Mouse (Mus musculus) gastrocnemius, adult 18-20 months (tissue): Measurements from ENCODE around the gene 9630041A04Rik. TPM values are rescaled to one million over a fixed set of nuclear protein-coding genes. Genes with fewer than 3 reads are reported as not detected.

Experiments
- DNase-seq: peaks from one replicate; pipeline ENCODE4 v3.0.0; 2021; ENCODE audit warnings: low spot score
- long read RNA-seq, 2 experiments: library from polyadenylated mRNA; stranded (forward); transcript quantifications; one replicate each; pipeline ENCODE4 v2.0.0; 2021
- total RNA-seq, 2 experiments: library from RNA; stranded (reverse); gene quantifications; 2 replicates each; pipeline ENCODE4 v1.2.3; 2021

Gene 9630041A04Rik
- not detected for total RNA-seq
- long read RNA-seq, experiment 1 = 0 reads
- long read RNA-seq, experiment 2 = 0 reads

DNA sequence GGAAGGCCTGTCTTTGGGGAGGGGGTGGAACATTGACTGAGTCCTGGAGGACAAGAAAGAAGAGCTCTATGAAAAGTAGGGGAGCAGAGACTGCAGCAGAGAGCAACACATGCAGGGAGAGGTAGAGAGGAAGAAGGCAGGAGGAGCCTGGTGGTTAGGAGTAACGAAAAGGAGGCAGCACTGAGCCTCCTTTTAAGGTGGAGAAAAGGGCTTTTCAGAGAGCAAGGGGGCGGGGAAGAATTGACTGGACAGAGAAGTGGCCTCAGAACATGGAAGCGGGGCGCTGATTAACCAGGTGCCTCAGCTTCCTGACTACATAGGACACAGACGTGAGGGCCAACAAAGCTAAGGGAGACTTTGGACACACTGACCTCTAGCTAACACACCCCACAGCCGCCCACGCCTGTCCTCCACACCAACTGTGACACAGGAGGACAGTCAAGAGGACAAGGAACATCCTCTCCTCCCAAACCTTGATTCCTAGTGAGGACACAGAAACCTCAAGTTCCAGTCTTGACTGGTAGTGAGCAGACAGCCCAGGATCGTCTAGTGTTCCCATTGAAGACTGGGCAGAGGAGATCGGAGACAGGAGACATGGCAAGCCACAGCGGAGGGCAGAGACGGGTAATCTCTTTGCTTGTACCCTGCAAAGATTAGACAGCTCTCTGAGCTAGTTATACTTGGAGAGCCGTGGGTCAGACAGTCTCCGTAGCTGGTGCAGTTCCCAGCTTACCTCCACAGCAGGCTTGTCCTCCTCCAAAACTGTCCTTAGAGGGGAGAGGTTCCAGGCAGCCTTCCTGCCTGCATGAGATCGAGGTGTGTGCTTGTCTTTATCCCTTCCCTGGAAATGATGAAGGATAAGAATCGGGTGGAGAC lies at the start of gene 9630041A04Rik:
Gene 9630041A04Rik, plus strand, starts transcription at position 246 of the 876 bp plus-strand sequence.
- no peak for DNase-seq

DNA sequence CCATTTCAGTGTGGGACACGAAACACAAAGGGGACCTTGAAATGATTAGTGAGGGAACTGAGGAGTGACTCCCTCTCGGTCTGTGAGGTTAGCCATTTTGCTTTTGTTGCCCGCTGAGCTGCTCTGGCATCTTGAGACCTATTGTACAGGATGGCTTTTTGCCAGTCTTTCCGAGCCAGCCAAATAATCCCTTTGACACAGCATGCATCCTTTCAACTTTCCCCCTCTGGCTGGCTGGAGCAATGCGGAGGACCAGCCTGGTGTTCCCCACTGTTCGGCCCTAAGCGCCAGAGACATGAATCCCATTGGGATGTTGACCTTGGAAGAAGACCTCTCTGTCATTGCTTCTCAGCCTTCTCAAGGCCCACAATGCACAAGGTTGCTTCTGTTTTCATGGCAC lies 37.7 kb upstream of the 9630041A04Rik start:
- no peak for DNase-seq

DNA sequence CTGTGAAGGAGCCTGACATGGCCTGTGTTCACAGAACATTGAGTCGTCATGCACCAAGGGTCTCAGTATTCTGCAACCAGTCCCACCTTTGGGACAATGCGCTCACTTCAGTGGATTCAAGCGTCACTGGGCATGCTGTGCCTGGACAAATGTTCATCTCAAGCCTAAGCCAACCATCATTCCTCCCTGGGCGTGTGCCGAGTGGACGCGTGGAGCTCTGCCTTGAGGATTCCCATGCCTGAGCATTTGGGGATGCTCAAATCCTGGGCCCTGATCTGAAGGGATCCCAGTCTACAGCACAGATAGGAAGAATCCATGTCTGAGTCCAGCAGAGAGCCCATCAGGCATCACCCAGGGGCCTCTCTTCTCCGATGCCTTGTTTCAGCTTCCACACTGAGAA lies 36.0 kb upstream of the 9630041A04Rik start:
- no peak for DNase-seq

DNA sequence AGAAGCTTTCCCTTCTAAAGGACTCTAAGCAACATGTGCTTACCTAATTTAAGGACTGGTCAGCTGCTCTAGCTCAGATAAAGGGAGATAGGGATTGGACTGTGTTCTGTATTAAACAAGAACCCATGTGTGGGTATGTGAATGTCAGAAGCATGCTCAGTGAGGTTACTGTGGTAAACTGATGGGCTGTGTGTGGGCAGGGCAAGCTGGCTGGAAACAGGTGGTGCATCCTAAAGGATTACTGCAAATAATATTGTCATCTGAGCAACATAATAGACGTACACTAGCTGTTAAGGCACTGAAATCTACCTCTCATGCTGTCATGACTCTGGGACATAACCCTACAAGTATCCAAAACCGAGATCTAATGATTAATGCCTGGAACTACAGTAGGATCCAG lies 28.0 kb upstream of the 9630041A04Rik start:
- no peak for DNase-seq

DNA sequence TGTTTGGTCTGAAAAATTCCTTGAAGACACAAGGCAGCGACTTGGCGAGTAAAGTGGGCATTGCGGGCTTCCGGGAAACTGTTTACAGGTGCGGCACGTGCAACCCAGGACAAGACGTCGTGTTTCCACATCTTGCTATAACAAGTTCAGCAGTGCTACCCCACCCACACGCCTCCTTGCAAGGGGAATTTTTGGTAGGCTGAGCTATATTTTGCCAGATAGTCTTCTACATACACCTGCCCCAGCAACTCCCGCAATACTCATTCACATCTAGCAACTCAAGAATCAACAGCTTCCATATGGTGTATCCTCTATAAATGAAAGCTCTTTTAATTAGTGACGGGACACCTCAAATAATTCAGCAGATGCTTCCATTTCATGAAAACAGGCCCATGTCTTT lies 20.5 kb upstream of the 9630041A04Rik start:
- no peak for DNase-seq

DNA sequence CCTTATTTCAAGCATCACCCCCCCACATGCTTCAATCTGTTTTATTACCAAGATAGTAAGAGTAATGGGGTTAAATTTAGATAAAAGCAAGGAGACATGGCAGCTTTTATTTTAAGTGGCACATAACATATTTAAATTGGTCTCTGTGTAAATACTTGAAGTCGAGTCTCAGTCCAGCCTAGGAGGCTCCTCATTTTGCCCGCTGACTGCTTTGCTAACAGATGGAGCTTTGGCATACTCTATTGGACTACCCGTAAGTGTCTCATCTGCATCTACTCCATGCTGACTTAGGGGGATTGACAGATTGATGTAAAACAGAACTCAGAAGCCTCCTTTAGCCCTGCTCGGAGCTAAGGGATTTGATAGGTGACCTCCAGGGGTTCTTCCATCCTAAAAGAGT lies 17.7 kb upstream of the 9630041A04Rik start:
- no peak for DNase-seq

DNA sequence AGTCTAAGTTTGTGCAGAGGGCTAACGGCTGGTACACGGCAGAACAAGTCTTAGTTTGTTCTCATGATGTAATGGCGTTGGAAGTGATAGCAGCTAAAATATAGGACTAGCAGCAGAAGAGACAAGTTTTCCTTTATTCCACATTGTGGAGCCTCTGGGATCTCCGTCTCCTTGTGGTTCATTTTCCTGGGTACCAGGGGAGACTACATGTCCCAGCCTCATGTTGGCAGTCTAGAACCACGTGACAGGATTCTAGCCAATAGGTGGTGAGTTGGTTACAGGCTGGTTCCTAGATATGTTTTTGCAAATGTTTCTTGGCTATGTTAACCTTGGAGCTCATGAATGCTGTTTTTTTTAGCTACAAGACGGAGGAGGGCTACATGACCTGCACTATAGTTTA lies 15.9 kb upstream of the 9630041A04Rik start:
- DNase-seq = no peak

DNA sequence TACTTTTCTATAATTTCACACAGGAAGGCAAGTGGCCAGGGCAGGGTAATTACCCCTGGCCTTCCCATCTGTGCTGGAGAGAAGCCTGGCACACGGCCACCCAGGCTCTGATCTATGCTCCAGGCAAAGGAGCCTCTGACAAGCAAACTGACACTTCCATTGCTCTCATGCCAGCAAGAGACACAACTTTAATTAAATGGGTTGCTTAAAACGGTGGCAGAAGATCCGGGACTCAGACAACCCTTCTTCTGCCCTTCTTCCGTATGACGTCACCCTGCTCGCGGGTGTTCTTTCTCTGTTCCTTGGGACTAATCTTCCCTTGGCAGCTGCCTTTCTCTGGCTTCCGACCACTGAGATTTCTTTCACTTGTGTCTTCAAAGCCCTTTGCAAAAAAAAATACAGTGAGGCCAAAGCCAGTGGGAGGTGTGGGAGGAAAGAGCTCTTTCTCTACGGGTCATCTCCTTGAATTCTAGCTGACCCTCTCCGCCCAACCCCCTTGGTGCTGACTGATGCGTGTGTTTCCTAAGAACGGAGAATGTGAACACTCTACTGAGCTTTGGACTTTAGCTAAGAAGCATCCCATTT lies 932 bp downstream of the 9630041A04Rik start:
- peak; percentile 85 for DNase-seq

DNA sequence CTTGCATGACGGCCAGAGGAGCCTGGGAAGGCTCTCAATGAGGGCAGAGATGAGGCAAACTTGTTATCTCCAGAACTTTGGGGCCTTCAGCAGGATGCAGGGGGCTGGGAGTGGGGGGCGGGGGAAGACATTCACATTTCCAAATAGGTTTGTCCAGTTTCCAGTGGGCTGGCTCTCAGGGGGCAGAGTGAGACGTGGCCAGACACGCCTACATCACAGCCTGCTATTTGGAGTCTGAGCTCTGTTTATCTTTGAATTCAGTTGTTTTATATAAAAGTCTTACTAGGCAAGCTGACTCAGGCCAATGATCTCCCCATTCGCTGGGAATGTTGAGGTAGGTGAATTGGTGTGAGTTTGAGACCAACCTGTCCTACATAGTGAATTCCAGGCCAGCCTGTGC lies 1.5 kb downstream of the 9630041A04Rik start:
- no peak for DNase-seq

DNA sequence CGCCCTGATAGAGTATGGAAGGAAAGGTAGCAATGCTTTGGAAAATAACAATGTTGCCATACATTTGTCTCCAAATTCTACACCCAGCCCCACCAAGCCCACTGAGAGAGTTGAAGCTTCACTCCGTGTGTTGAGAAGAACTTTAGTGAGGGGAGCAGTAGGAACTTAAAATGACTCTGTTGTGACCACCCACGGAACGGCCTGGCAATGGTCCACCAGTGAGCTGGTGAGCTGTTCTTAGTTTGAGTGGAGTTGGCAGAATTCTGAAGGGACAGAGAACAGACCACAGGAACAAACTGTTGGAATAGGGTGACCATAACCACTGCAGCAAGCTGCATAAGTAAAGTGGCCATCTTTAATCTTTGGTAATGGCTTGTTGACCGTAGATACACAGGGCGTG lies 7.0 kb downstream of the 9630041A04Rik start:
- no peak for DNase-seq

DNA sequence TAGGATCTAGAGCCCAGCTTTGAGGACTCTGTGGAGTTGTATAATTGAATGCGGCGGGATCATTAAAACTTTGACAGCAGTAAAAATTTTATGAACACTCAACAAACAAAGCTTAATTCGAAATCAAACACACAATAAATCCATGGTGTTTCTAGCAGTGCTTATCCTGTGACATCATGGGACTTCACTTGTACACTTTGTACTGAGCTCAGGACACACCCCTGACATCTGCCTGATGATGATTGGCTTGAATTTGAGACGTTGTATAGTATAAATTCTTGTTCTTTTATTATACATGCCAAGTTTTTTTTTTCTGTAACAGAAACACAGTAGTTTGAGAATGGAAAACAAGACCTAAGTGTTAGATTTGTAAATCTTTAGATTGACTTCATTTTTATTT lies 8.4 kb downstream of the 9630041A04Rik start:
- no peak for DNase-seq

DNA sequence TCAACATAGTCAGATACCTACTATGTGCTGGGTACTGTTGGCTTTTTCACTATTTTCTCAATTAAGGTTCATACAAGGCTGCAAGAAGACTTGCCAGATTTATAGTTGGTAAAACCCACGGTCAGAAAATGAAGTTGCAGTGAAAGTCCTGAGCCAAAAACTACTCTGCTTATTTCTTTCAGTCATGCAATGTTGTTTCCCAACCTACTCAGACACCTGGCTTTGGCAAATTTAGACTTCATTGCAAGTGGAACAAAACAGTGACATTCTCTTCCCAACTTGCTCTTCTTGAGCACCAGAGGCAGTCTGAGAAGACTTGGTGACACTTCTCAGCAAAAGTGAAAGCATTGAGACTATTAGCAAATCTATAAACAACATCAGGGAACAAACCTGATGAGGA lies 13.7 kb downstream of the 9630041A04Rik start:
- DNase-seq = no peak

DNA sequence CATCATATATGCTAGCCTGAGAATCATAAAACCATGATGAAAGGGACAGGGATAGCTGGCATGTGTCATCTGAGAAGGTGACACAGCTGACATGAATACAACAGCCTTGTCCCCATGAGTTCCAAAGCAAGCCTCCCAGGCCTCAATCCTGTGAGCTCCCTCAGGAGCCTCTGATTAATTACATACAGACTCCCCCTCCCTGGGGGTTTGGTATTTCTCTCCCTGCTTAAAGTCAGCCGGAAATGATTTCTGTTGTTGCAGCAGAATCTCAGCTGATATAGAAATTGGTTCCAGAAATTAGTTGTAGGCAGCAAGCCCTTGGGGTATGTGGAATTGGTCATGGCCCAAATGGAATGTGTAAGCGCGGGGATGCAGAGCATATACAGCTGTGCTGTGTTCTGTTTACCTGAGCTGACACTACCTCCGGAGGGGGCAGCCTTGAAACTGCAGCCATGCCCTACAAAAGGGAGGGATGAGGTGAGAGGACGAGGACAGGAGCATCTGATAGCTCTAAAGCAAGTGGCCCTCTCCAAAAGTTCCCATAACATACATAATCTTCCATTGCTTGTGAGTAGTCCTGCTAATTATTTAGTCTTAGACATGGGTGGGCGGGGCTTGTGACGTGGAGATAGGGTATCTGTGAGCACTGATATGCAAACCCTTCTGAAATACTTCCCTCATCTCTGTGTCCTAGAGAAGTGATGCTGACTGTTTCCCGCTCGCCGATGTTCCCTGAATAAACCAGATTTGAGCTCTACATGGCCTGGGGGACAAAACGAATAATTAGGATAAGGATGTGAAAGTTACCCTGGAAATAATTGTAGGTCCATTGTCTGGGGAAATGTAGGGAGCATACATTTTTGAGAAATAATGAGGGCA lies 15.7 kb downstream of the 9630041A04Rik start:
- no peak for DNase-seq

DNA sequence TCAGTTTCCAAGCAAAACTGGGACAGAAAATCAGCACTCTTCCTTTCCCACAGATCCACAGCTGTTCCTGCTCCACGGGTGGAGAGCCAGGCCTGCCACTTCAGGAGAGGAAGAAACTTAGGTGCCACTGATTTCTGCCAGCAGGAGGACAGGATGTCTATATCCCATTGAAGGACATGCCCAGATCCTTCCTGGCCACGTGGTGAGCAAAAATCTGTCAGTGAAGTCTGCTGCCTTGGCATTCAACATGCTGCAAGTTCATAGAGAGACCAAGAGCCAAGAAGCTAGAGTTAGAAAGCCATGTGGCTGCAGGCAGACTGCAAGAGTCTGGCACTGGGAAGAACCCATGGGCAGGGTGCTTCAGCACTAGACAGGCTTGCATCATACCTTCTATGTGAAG lies 21.7 kb downstream of the 9630041A04Rik start:
- DNase-seq = no peak

DNA sequence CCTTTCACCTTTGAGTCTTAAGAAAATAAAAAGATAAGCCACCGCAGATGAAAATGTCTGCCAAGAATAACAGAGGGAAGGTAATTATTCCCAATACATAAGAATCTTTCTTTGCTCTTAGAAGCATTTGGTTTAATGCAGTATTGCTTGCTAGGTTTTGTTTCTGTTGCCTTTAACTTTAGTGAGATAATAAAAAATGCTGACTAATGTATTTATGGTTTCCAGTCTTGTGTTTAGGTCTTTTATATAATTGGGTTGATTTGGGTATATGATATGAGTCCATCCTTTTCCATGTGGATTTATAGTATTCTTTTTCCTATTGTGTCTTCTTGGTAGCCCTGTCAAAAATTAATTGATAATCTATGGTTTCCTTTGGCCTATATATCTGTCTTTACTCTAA lies 36.2 kb downstream of the 9630041A04Rik start:
- no peak for DNase-seq

DNA sequence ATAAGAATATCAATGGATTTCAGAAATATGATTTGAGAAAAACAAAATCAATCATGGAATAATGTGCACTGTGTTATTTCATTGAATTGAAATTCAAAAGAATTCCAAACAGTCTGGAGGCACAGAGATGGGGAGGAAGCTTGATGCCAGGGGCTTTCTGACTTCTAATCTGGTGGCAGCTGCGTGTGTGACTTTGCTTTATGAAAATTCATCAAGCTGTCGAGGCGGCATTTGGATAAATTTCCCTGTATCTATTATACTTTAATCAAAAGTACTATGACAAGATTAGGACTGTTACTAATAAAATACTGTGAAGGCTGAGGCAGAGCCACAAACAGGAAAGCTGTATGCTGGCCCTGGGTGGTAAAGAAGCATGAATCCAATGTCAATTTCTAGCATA lies 41.8 kb downstream of the 9630041A04Rik start:
- DNase-seq = no peak

DNA sequence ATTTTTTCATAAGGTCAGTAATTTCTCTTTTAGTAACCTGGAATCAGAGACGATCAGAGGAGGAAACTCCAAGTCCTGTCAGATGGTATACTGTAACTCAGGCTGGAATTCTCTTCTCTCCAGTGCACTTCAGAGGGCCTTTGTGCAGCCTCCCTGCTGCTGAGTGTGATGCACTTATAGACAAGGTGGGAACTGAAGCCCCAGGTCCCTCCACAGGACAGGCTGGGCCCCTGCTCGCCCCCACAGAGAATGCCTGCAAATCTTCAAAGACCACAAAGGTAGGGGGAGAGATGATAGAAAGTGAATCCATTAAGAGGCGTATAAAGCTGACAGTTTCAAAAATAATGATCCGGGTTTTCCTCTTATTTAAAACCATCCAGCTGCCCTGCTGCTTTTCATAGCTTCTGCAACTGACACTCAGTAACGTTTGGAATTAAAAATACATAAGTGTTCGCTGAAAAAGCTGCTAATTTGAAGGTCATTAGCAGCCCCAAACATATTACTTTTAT lies 46.2 kb downstream of the 9630041A04Rik start:
- DNase-seq = no peak

DNA sequence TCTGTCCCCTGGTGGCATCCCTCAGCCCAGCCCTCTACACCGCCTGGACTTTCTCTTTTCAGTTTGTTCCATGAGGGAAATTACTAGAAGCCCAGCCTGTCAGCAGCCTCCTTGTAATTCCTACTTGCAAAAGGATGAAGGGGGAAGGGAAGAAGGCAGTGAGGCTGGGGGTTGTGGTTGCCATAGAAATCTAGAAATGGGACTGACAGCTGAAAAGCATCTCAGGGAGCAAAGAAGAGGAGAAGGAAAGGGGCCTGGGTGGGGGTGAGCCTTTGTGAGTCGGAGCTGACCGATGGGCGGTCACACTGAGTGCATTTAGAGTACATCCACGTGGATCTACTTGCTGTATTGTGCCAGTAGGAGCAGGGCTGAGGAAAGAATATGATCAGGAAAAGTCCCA lies 47.2 kb downstream of the 9630041A04Rik start:
- no peak for DNase-seq

DNA sequence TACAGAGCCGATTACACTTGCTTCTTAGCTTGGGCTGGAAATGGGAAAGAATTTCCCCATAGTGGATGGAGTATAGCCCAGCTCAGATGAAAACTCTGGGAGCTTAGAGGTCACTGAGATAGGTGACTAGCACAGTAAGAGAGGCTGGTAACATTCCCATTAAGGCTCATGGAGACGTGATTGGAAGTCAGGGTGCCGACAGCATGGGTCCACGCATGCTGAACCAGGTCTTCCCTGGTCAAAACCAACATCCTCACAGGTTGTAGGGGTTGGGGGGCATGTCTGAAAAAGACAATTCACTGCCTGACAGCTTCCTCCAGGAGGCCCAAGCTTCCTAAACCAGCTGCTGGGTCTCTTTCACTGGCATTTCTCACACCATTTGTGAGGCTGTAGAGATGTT lies 47.9 kb downstream of the 9630041A04Rik start:
- no peak for DNase-seq

DNA sequence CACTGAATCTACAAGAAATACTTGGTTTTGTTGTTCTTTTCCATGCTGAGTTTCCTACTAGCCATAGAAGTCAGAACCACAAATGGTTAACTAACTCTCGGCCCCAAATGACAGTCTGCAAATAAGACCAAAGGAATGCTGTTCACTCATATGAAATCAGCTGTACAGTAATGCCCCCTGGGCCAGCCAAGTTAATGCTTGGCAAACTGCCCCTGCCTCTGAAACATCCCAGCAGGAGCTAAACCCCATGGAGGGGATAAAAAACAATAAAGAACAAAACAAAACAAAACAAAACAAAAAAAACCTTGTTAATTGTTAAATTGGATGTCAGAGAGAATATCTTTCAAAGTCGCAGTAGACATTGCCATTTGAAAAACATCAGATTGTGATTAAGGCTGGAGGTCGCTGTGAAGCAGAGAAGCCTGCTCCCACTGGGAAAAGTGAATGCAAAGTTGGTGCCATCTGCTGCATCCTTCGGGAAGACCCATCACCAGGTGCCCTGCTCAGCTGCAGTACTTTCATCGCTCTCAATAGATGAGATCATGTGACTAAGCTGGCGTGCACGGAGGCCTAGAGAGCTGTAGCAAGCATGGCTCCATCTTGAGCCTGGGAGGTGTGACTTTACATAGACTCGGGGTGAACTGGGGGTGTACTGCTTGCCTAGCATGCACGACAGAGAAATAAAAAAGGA lies 49.7 kb downstream of the 9630041A04Rik start:
- no peak for DNase-seq

DNA sequence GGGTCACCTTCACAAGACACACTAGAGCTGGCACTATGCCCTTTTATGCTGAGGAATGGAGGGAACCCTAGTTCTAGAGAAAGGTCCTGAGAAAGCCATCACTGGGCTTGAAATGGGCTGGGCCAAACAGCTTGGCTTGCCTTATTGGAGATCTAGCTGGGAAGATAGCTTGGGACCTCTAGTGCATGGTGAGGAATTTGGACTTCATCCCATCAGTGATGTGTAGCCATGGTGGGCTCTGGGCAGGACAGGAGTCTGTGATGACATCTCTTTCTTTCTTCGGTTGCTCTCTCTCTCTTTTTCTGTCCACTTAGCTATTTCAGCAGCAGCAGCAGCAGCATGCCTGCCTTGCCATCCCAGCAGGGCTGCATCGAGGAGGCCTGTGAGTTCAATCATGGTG lies 53.4 kb downstream of the 9630041A04Rik start:
- DNase-seq = no peak
